Mouse (Mus musculus) hindbrain, embryonic 15.5 days (tissue): Measurements from ENCODE around the gene Serpinb2. TPM values are rescaled to one million over a fixed set of nuclear protein-coding genes. Genes with fewer than 3 reads are reported as not detected.

Source experiments
- ATAC-seq: fragments of 200-750 bp; cut with Nextera tagmentation; 2 replicates; pipeline ENCODE4 v1.8.0; 2017; ENCODE audit warnings: low read depth, moderate number of reproducible peaks, moderate TSS enrichment; ENCODE audit not compliant: low FRiP score
- H3K27ac ChIP-seq: fragments of 300-500 bp; sonication (generic); replicated peaks from 2 replicates; pipeline ENCODE4 v1.5.1; 2015; ENCODE audit warnings: mild to moderate bottlenecking, inconsistent platforms
- H3K27me3 ChIP-seq: fragments of 300-500 bp; sonication (generic); 2 replicates; pipeline ENCODE4 v1.6.1; 2015; ENCODE audit warnings: control low read depth, inconsistent platforms
- H3K36me3 ChIP-seq: fragments of 300-500 bp; sonication (generic); 2 replicates; pipeline ENCODE4 v1.6.1; 2015; ENCODE audit warnings: control low read depth, inconsistent platforms
- H3K4me1 ChIP-seq: fragments of 300-500 bp; sonication (generic); replicated peaks from 2 replicates; pipeline ENCODE4 v1.6.1; 2015; ENCODE audit warnings: control low read depth, inconsistent platforms
- H3K4me2 ChIP-seq: fragments of 300-500 bp; sonication (generic); 2 replicates; pipeline ENCODE4 v1.6.1; 2015; ENCODE audit warnings: moderate library complexity, mild to moderate bottlenecking, inconsistent platforms
- H3K4me3 ChIP-seq: fragments of 300-500 bp; sonication (generic); 2 replicates; pipeline ENCODE4 v1.5.1; 2015; ENCODE audit warnings: mild to moderate bottlenecking, inconsistent platforms
- H3K9ac ChIP-seq: fragments of 300-500 bp; sonication (generic); 2 replicates; pipeline ENCODE4 v1.6.1; 2015; ENCODE audit warnings: inconsistent platforms
- H3K9me3 ChIP-seq: fragments of 300-500 bp; sonication (generic); 2 replicates; pipeline ENCODE4 v1.6.1; 2016; ENCODE audit warnings: control low read depth, inconsistent platforms
- WGBS: fragments of 180-500 bp; shearing (Covaris S2); methylation state at CpG from one replicate; pipeline ENCODE4 v1.1.7; 2015; 5-methylcytosine and 5-hydroxymethylcytosine counted together
- polyA plus RNA-seq: library from polyadenylated mRNA; unstranded; fragments of >200 nt; fragmentation: Nextera tagmentation; extraction: Ambion mirVana; gene quantifications from 2 replicates; pipeline ENCODE4 v1.2.1, GENCODE M21; 2015

The Serpinb2 gene
- polyA plus RNA-seq, 1 experiment from 2014 or later, result not detected

DNA sequence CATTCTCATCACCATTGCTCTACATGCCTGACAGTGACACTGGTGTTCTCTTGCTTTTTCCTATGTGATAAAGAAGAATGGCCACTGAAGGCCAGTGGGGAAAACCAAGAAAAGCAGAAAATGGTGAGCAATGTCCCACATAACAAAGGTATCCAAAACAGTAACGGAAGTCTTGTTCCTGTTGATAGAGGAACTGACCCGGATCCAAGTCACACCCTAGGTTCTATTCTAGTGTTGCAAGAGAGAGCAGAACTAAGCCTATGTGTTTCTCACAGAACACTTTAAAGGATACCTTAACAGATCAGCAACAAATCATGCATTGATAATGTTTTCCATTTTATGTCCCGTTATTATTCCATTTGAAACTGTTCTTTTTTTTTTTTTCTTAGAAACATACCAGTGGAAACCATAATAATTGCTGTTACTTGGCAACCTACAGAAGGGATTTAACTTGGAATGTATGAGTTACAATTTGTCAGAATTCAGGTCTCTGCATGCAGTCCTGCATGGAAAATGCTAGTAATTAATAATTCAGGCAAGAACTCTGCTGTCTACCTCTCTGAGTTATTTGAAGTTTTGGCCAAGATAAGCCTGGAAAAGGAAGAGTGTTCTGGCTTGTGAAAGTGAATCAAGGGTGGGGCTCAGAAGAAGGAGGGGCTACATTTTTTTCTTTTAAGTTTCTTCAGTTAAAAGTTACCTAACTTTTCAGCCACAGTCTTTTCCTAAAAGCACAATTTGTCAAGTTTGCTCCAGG lies 17.3 kb downstream of the Serpinb2 start:
- Histone ChIP-seq H3K9ac (no peak overlapping the region), H3K9me3 (no peaks in the 10 kb centered on the region), H3K4me1 (no peaks in the 10 kb centered on the region), H3K27ac (no peak overlapping the region), H3K27me3 (no peaks in the 10 kb centered on the region), H3K4me2 (no peak overlapping the region), H3K36me3 (no peaks in the 10 kb centered on the region), H3K4me3 (no peak overlapping the region)
- WGBS, result 57% methylated on average over 3 of the region's 3 CpGs
- ATAC-seq, result no peak

DNA sequence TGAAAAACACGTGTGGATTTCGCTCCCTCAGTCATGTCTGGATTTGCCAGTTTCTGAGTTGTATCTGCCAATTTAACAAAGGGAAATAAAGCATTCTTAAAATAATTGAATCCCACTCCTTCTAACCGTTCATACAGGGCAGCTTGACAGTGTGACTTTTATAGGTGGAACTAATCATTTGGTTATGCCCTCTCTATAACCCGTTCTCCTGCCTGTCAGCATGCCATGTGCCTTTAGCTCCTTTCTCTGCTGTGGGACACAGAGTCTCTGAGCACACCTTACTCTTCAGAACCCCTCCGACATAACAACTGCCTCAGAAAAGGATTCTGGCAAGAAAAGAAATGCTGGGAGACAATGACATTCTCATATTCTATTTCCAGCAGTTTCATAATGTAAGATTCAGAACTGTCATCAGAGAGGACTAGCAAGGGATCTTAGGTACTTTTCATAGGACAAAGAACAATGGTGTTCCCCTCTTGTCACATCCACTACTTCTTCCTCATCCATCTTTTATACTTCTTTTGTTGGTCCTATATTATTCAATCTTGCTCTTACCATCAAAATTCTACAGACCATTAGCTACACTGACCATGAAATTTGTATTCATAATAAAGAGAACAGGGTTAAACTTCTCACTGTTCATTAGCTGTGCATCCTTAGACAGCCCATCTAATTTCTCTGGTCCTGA lies 18.3 kb downstream of the Serpinb2 start:
- Histone ChIP-seq H3K36me3 (no peaks in the 10 kb centered on the region), H3K4me2 (no peak overlapping the region), H3K4me3 (no peak overlapping the region), H3K9ac (no peak overlapping the region), H3K9me3 (no peaks in the 10 kb centered on the region), H3K4me1 (no peaks in the 10 kb centered on the region), H3K27me3 (no peaks in the 10 kb centered on the region), H3K27ac (no peak overlapping the region)
- ATAC-seq, result no peak
- 27% methylated on average over 5 of the region's 5 CpGs for WGBS

DNA sequence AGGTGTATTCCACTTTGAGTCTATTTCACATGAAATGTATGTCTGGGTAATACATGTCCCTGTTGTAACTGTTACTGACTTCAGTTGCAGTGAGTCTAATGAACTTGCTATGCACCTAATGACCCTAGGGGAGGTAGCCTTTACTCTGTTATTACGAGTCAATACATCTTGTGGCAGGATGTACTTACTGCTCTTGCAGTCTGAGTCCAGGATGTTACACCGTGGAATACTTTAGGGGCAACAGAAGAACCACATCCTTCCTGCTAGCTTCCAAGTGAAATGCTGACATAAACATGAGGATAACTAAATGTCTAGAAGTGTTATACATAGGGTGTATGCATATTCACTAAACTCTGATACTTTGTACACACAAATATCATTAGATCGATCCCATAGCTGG lies 22.5 kb downstream of the Serpinb2 start:
- no peaks in the 10 kb centered on the region for H3K4me1 ChIP-seq
- no peak for ATAC-seq
- 85% methylated on average over 3 of the region's 3 CpGs for WGBS
- H3K27ac ChIP-seq, result no peak overlapping the region
- no peak overlapping the region for H3K4me3 ChIP-seq
- no peaks in the 10 kb centered on the region for H3K36me3 ChIP-seq
- H3K9ac ChIP-seq, result no peak overlapping the region
- H3K27me3 ChIP-seq, result no peaks in the 10 kb centered on the region
- no peaks in the 10 kb centered on the region for H3K9me3 ChIP-seq
- no peak overlapping the region for H3K4me2 ChIP-seq

DNA sequence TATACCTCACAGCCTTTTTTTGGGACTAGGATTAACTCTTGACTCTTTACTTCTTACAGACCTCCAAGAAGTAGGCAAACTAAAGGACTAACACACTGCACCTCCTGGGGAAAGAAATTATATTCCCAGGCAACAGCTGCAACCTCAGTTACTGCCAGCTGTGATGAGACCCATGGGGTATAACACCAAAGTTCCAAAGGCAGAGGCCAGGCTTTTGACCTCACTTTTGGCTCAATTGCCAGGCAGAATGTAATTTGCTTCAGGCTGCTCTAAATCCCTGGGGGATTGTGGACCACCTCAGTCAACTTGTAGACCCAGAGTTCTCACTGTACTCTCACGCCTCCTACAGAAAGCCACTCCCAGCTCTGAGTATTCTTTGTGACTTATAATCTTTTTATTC lies 26.2 kb downstream of the Serpinb2 start:
- Histone ChIP-seq H3K4me1 (no peaks in the 10 kb centered on the region), H3K27ac (no peak overlapping the region), H3K27me3 (no peaks in the 10 kb centered on the region), H3K9me3 (no peaks in the 10 kb centered on the region), H3K4me2 (no peak overlapping the region), H3K9ac (no peak overlapping the region), H3K4me3 (no peak overlapping the region), H3K36me3 (no peaks in the 10 kb centered on the region)
- 77% methylated on average over 1 of the region's 1 CpGs for WGBS
- no peak for ATAC-seq

DNA sequence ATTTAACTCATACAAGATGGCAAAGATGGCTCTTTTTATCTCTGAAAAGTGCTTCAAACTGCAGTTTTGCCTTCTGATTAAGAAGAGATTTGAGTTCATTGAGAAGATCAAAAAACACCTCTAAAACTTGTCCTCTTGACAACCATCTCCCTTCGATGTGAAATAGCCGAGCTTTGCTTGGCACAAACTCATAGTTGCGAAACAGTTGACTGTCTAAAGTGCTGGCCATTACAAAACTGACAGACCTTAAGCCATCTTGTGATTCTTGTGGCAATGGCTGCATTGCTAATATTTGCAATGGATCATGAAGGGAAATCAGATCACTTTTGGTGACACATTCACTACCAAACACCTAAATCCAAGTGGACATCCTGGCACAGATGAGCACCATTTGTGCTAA lies 48.3 kb downstream of the Serpinb2 start:
- Histone ChIP-seq H3K9ac (no peak overlapping the region), H3K4me3 (no peak overlapping the region), H3K4me1 (no peaks in the 10 kb centered on the region), H3K27ac (no peak overlapping the region), H3K4me2 (no peak overlapping the region), H3K36me3 (no peaks in the 10 kb centered on the region), H3K27me3 (no peaks in the 10 kb centered on the region), H3K9me3 (no peaks in the 10 kb centered on the region)
- ATAC-seq, result no peak
- 95% methylated on average over 3 of the region's 3 CpGs for WGBS

DNA sequence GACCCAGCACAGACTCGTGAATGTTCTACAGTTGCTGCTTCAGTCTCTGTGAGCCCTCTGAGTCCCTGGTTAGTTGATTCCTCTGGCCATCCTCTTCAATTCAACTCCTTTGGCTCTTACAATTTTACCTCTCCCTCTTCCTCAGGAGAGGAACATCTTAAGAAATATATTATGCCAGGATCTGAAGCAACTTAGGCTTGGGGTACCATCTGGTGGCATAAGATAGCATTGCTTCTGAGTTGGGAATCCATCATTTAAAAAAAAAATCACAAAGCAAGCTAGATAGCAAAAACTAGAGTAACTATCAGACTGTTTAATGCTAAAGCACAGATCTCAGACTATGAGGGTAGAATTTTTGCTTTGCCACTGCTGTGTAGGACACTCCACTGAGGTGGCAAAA lies 50.9 kb downstream of the Serpinb2 start:
- no peak overlapping the region for H3K4me3 ChIP-seq
- H3K9ac ChIP-seq, result no peak overlapping the region
- H3K27me3 ChIP-seq, result no peaks in the 10 kb centered on the region
- no peaks in the 10 kb centered on the region for H3K4me1 ChIP-seq
- no peaks in the 10 kb centered on the region for H3K36me3 ChIP-seq
- no peaks in the 10 kb centered on the region for H3K9me3 ChIP-seq
- no peak overlapping the region for H3K27ac ChIP-seq
- no peak overlapping the region for H3K4me2 ChIP-seq
- 71% methylated on average over 1 of the region's 1 CpGs for WGBS
- no peak for ATAC-seq

DNA sequence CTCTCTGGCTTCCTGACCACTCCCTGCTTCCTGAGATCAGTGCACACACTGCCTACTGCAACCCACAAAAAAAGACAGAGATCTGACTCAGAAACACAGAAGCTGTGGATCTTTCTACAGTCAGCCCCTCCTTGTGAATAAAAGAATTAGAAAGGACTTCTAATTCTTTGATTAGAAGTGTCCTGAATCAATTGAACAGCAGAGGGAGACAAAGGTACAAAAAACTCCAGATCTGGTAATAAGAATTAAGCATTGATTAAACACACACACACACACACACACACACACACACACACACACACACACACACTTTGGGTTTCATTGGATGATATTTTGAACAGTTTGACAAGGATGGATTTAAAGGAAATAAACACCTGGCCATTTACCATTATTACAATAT lies 54.4 kb downstream of the Serpinb2 start:
- no peak overlapping the region for H3K27ac ChIP-seq
- no peaks in the 10 kb centered on the region for H3K27me3 ChIP-seq
- H3K9ac ChIP-seq, result no peak overlapping the region
- no peaks in the 10 kb centered on the region for H3K9me3 ChIP-seq
- no peak for ATAC-seq
- H3K4me2 ChIP-seq, result no peak overlapping the region
- no peaks in the 10 kb centered on the region for H3K4me1 ChIP-seq
- no peak overlapping the region for H3K4me3 ChIP-seq
- H3K36me3 ChIP-seq, result no peaks in the 10 kb centered on the region

DNA sequence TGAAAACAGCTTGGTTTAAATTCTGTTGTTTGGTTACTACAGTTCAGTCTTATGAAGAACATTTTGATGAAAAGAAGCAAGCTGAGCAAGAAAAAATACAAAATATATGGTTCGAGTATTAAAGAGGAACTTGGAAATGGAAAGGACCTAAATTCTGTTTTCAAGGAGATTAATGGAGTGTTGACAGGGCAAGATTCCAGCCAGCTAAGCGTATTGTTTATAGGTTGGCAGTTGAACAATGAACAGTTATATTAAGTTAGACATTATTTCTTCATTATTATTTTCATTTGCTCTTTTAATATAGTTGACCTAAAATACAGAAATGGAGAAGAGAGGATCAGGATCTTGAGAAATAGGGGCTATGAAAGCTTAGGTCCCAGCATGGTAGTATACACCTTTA lies 64.9 kb downstream of the Serpinb2 start:
- Histone ChIP-seq H3K4me2 (no peak overlapping the region), H3K9me3 (no peaks in the 10 kb centered on the region), H3K27ac (no peak overlapping the region), H3K4me1 (no peaks in the 10 kb centered on the region), H3K4me3 (no peak overlapping the region), H3K27me3 (no peaks in the 10 kb centered on the region), H3K9ac (no peak overlapping the region), H3K36me3 (no peaks in the 10 kb centered on the region)
- 90% methylated on average over 2 of the region's 2 CpGs for WGBS
- no peak for ATAC-seq

DNA sequence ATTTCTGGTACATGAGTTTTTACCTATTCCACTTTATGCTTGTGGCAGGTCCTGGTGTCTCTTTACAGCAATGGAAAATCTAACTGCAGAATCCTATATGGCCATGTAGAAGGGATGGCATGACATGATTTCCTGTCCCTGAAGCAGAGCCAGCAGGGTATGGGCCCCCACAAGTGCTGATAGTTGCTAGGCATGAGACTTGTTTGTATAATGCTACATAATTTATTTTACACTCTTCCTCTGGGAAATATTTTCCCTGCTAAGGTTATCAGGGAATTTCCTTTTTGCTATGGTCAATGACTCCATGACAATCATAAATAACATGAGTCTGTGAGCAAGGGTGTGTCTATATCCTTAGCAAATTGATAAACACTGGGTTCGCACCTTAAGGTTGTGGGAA lies 66.3 kb downstream of the Serpinb2 start:
- Histone ChIP-seq H3K36me3 (no peaks in the 10 kb centered on the region), H3K4me1 (no peaks in the 10 kb centered on the region), H3K4me3 (no peak overlapping the region), H3K27ac (no peak overlapping the region), H3K4me2 (no peak overlapping the region), H3K9me3 (no peaks in the 10 kb centered on the region), H3K27me3 (no peaks in the 10 kb centered on the region), H3K9ac (no peak overlapping the region)
- 90% methylated on average over 1 of the region's 1 CpGs for WGBS
- no peak for ATAC-seq

DNA sequence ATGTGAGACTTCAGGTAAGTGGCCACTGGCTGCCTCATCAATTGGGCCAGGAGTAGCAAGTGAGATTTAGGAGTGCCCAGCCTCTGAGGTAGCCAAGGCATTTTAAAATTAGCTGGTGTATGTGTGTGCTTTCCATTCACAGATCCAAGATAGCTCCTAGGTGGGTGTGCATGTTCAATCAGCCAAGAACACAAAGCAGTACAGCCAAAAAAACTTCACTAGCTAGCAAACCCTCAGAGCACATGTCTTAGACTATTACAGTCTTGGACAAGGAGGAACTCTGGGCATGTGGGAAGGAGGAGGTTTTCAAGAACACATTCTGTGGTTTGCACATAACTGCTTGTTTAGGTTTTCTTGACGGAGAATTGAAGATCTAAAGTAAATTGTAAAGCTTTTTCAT lies 70.0 kb downstream of the Serpinb2 start:
- no peaks in the 10 kb centered on the region for H3K36me3 ChIP-seq
- H3K4me2 ChIP-seq, result no peak overlapping the region
- no peak overlapping the region for H3K27ac ChIP-seq
- WGBS, result 96% methylated on average over 1 of the region's 1 CpGs
- no peak for ATAC-seq
- H3K4me3 ChIP-seq, result no peak overlapping the region
- H3K4me1 ChIP-seq, result no peaks in the 10 kb centered on the region
- no peaks in the 10 kb centered on the region for H3K27me3 ChIP-seq
- no peaks in the 10 kb centered on the region for H3K9me3 ChIP-seq
- H3K9ac ChIP-seq, result no peak overlapping the region

DNA sequence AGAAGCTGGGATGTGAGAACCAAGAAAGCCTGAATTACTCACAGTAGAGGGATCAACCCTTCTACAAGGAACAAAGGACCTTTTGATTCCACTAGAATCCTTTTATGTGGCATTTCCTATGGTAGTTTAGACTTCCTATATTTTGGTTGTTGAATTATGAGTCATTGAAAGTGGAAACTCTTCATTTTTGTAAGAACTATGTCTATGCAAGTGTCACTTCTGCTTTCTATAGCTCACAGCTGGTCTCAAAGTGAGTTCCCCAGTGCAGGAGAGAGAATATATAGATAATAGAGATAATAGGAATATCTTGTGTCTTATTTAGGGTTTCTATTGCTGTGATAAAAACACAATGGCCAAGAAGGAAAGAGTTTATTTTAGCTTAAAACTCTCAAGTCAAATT lies 71.7 kb downstream of the Serpinb2 start:
- H3K36me3 ChIP-seq, result no peaks in the 10 kb centered on the region
- H3K27ac ChIP-seq, result no peak overlapping the region
- no peaks in the 10 kb centered on the region for H3K9me3 ChIP-seq
- no peak for ATAC-seq
- no peak overlapping the region for H3K9ac ChIP-seq
- H3K27me3 ChIP-seq, result no peaks in the 10 kb centered on the region
- H3K4me2 ChIP-seq, result no peak overlapping the region
- H3K4me3 ChIP-seq, result no peak overlapping the region
- H3K4me1 ChIP-seq, result no peaks in the 10 kb centered on the region

DNA sequence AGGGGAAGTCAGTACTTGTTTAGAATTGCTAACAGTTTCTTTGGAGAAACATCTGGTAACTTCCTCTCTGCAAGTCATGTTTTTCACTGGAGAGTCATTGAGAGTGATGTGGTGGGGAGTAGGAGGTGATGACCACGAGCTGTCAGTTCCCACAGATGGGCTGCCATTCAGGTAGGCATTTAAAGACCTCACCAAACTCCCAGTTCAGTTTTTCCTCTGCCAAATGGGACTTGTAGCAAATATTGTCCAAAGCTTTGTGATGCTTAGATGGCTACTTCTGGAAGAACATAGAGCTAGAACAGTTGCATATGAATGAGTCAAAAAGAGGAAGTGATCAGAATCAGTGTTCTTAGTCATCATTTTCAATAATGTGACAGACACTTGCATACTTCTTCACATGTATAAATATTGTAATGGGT lies 72.7 kb downstream of the Serpinb2 start:
- WGBS, result 49% methylated on average over 1 of the region's 1 CpGs
- H3K4me2 ChIP-seq, result no peak overlapping the region
- no peak for ATAC-seq

DNA sequence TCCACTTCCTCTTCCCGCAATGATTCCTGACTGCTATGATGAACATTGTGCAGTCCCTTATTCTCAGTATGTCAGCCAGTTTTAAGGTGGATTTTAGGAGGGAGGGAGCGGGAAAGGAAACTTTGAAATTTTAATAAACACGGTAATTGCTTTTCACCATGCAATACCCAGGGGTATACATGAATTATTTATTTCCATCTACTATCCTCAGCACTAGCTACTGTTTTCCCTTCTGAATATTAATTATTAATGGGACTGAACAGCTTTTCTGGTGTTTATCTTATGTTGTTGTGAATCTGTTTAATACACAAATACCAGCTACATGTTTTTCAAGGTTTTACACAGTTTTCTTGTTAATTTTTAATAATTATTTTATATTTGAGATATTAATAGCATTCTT lies 73.7 kb downstream of the Serpinb2 start:
- Histone ChIP-seq H3K4me2 (no peak overlapping the region), H3K4me3 (no peak overlapping the region), H3K27me3 (no peaks in the 10 kb centered on the region), H3K4me1 (no peaks in the 10 kb centered on the region; the same call in 1 of the 2 replicates), H3K36me3 (no peaks in the 10 kb centered on the region), H3K9ac (no peak overlapping the region), H3K9me3 (no peaks in the 10 kb centered on the region), H3K27ac (no peak overlapping the region)
- 67% methylated on average over 3 of the region's 3 CpGs for WGBS
- no peak for ATAC-seq

More for the DNA sequence above, 72.7 kb downstream of the Serpinb2 start:
- Histone ChIP-seq H3K9me3 (no peaks in the 10 kb centered on the region), H3K27me3 (no peaks in the 10 kb centered on the region), H3K4me3 (no peak overlapping the region), H3K27ac (no peak overlapping the region), H3K9ac (no peak overlapping the region), H3K36me3 (no peaks in the 10 kb centered on the region), H3K4me1 (no peaks in the 10 kb centered on the region)
